ENCODE assay signal across 7 mouse cellular contexts in the genomic region with DNA sequence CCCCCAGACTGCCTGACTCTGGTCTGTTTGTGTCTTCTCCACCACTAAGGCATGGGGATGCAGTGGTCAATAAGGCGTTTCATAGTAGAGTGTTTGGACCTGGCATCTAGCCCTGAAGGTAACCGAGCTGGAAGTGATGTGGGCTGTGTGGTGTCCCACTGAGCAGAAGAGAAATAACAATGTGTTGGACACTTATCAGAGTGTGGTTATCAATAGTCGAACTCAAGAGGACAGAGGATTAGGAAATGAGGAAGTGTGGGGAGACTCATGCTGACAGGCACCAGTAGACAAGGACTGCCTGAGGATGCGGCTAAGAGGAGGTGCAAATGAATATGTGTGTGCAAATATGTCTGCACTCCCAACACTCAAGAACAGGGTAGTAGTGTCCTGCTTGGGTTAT.
DNase-seq lines count a peak whose midpoint lies in the region; ATAC-seq and TF ChIP-seq lines count a peak whose summit lies in the region.
"Not testable (repeated sequence)": the region's sequence is repeated elsewhere in the genome, so short reads cannot be mapped to it uniquely, and the experiment has no call there.

No protein-coding gene starts in this region.

- not testable (repeated sequence) for H3K36me3 ChIP-seq in G1E (replicated peaks)

- ATAC-seq in G1E (ENCODE audit: extremely low read depth, insufficient number of reproducible peaks, low FRiP score, poor library complexity, severe bottlenecking): peak; percentile 15; the same call in 1 of the 2 replicates
- ATAC-seq in common myeloid progenitor, adult 5-6 weeks (replicated peaks; ENCODE audit: low read depth, poor library complexity, severe bottlenecking): peak; percentile 78
- peak; percentile 88 for ATAC-seq in granulocyte monocyte progenitor cell, adult 5-6 weeks (replicated peaks; ENCODE audit: poor library complexity, severe bottlenecking)
- peak; percentile 82 for ATAC-seq in megakaryocyte, adult 5-6 weeks (ENCODE audit: poor library complexity, severe bottlenecking)
- ATAC-seq in monocyte, adult 5-6 weeks (replicated peaks; ENCODE audit: insufficient number of reproducible peaks, low FRiP score, low TSS enrichment, poor library complexity, severe bottlenecking): peak; percentile 59

- not testable (repeated sequence) for H3K4me3 ChIP-seq in G1E (ENCODE audit: low read depth, low read length)

- H3K4me1 ChIP-seq in G1E (ENCODE audit: insufficient read depth, low read depth, low read length): not testable (repeated sequence)

- H3K9me3 ChIP-seq in G1E (replicated peaks): not testable (repeated sequence)

- DNase-seq in G1E (ENCODE audit: low spot score): not testable (repeated sequence)
- peak; percentile 44 for DNase-seq in MEL-GATA-1-ER (ENCODE audit: extremely low read depth, low read depth)
- peak; percentile 28 for DNase-seq in testis, postnatal 10 days (ENCODE audit: low spot score)

- not testable (repeated sequence) for TF ChIP-seq CTCF in G1E (IDR thresholded peaks at IDR 0.05; ENCODE audit: low read depth, low read length)

- H3K27me3 ChIP-seq in G1E (ENCODE audit: insufficient read depth, low read length): peaks cover 16% of the 10 kb centered on the region

Comparison
In these comparisons a context has a peak if more than half of its experiments do, and no peak if none do; other contexts are left out.
1. ATAC-seq: peak in every context shown above with its lines; median percentile 88 in granulocyte monocyte progenitor cell, adult 5-6 weeks; 82 in megakaryocyte, adult 5-6 weeks; 78 in common myeloid progenitor, adult 5-6 weeks; 59 in monocyte, adult 5-6 weeks; 15 in G1E.